Mouse (Mus musculus) monocyte, adult 2 months (primary cell): ENCODE results near the gene Zswim5.

Source experiments
- DNase-seq, 2 experiments: peaks; one replicate each; pipeline ENCODE4 v3.0.0; 2022; ENCODE audit warnings: low spot score in 2 of 2, low read depth in 1 of 2

Zswim5 gene

DNA sequence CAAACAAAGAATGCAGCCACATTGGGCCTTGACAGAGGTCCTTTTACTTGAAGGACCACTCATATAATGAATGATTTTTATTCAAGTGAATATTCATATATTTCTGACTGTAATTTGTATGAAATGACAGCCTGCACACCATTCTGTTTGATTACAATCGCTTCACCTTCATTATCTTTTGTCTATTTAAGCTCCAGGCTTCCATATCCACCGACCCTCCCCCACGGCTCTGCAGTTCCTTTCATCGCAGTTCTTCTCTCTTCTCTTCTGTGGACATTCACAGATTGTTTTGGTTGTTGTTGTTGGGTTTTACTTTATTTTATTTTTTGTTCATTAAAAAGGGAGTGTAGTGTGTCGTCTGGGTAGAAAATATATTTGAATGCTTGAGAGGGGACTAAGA, 34.0 kb downstream of the Zswim5 start:
- DNase-seq: no peak

DNA sequence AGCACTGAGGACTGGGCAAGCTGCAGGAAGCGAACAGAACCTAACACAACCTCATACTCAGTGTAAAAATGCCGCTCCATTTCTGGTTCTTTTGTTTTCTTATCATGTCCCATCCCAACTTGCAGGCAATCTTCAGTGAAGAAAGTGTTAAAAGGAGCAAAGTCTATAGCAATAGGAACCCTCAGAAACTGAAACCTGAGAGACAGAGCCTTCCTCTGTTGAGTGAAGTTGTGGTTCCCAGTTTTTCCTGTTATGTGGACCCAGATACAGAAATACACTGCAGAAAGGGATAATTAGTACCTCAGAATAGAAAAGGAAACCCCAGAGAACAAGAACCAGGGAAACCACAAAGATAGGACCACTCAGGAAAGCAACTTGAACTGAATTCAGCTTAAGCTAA, 36.1 kb downstream of the Zswim5 start:
- no peak for DNase-seq

DNA sequence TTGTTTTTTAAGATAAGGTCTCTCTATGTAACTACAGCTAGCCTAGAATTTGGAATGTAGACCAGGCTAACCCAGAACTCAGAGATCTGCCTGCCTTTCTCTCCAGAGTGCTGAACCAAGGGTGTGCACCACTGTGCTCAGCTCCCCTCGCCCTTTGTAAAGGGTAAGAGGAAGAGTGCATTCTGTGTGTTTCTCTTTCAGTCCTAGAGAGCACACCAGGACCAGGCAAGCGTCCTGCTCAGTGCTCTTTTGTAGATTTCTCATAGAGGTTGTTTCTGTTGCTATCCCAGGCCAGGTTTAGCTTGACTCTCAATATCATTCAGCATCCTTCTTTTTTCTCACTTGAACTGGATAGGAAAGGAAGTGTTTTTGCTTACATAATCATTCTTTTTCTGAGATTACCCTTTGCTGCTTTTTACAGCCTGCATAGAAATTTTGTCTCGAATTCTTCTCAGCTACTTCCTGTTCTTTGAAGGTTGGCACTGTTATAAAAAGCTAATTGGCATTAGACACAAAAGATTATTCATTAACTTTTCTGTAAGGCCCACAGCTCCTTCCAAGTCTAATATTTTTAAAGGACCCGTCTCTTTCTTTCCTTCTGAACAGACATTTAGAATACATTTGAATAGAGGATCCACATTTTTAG, 51.0 kb downstream of the Zswim5 start:
- no peak for DNase-seq

DNA sequence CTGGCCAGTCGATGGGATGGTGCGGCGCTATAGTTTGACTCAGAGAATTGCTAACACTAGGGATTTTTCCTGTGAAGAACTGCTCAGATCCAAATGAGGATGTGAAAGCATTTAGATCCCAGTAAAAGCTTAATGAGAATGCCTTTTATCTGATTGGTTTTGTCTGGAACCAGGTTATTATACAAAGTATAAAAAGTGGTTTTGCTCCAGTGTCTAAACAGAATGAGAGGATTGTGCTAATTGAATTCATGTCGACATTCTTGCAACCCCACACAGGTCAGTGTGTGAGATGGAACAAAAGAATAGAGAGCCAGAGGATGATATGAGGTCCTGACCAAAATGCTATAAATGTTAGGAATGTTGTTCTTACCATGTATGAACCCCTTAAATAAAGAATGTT, 62.4 kb downstream of the Zswim5 start:
- no peak for DNase-seq

DNA sequence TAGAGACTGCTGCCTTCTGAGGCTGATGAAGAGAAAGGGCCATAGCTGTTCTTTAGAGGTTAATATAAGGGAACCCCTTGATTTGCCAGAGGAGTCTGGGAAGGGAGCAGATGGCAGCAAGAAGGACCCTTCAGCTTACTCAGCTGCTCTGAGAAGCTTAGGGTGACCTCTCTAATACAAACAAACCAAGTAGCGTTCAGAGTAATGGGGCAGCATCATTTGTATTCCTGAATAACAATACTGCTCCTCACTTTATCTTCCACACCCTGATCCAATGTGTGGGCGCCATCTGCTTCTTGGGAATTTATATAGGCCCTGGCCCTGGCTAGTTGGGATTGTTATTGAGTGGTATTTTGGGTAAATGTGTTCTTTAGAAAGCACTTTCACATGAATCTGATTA, 65.5 kb downstream of the Zswim5 start:
- no peak for DNase-seq

DNA sequence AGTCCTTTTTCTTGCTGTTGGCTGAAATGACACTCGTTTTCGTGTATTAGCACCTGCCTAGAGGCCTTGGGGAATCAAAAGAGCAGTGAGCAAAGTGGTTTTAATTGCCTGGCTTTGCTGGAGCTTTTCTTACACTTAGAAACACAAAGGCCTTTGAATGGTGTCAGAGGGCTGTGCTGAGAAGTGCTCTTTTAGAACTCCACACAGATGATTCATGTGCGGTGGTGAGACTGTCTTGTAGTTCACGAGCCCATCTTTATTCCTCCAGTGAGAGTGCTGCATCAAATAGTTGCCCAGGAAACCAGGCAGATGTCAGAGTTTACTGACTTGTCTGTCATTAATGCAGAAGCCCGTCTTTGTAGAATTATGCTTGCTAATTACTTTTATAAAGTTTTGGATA, 66.9 kb downstream of the Zswim5 start:
- DNase-seq: no peak

DNA sequence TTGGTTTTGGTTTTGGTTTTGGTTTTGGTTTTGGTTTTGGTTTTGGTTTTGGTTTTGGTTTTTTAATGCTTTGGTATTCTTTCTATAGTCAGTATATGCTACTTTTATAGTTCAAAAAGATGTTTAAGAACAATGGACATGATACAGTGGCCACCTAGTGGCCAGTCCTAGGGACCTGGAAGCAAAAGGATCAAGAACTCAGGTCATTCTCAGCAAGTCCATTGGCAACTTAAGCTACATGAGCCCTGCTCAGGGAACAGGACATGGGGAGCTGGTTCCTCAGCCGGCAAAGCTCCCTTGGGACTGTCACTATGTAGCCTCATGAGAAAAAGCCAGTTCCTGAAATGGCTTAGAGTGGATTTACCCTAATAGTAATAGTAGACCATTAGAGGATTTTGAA, 74.5 kb downstream of the Zswim5 start:
- no peak for DNase-seq

DNA sequence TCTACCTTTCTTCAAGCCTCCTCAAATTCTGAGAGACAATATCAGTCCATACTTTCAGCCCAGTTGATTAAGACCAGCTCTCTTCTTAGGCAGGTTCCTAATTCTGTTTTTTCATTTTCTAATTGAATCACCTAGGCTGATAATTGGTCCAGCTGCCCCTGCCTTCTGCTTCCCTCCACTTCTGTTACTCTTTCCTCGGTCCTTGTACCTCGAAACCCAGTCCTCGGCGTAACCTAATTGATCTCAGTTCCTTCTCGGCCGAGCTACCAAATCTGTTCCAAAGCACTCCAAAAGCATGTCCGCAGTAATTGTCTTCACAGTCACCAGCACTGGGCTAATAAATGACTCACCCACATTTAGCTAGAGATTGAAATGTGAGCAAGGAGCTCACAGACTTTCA, 77.8 kb downstream of the Zswim5 start:
- no peak for DNase-seq

DNA sequence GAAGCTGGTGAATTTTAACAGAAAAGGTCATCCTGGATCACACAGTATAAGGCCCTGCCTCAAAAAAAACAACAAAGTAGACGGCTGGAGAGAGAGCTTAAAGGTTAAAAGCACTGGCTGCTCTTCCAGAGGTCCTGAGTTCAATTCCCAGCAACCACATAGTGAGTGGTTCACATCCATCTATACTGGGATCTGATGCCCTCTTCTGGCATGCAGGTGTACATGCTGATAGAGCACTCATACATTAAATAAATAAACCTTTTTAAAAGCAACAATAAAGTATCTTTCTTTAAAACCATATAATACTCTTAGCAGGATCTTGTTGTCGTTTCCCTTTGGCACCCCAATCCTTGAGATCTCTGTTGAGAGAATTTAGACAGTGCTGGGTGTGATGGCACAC, 99.3 kb downstream of the Zswim5 start:
- DNase-seq: no peak

DNA sequence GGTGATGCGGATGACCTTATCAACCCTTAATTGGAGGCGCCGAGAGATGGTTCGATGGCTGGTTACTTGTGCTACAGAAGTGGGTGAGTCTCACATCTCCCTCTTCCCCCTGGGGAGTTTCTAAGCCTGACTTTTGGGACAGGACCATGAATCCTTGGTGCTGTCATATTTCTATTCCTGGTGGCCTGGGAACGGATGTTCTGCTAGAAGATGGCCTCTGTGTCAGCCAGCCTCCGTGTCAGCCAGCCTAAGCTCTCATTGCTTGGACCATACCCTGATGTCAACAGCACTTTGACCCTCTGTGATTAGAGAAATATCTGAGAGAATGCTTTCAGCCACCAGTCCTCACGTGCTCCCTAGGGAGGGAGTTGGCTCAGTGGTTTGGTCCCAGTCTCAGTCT, 108.5 kb downstream of the Zswim5 start:
- DNase-seq: no peak

DNA sequence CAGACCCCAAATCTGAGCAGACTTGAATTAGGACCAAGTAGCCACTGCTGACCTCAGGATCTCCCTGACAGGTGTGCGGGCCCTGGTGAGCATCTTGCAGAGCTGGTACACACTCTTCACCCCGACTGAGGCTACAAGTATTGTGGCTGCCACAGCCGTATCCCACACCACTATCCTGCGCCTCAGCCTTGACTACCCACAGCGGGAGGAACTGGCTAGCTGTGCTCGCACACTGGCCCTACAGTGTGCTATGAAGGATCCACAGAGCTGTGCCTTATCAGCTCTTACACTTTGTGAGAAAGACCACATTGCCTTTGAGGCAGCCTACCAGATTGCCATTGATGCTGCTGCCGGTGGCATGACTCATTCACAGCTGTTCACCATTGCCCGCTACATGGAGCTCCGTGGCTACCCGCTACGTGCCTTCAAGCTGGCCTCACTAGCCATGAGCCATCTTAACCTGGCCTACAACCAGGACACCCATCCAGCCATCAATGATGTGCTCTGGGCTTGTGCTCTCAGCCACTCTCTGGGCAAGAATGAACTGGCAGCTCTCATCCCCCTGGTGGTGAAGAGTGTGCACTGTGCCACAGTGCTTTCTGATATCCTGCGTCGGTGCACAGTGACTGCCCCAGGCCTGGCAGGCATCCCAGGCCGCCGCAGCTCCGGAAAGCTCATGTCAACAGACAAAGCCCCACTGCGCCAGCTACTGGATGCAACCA, 109.4 kb downstream of the Zswim5 start:
- no peak for DNase-seq

DNA sequence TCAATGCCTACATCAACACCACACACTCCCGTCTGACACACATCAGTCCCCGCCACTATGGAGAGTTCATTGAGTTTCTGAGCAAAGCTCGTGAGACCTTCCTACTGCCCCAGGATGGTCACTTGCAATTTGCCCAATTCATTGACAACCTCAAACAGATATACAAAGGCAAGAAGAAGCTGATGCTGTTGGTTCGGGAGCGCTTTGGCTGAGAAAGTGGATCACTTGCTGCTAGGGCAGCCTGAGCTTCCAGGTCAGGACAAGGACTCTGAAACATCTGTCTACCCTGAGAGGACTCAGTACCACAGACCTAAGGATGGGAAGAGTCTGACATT, 109.9 kb downstream of the Zswim5 start:
- no peak for DNase-seq

DNA sequence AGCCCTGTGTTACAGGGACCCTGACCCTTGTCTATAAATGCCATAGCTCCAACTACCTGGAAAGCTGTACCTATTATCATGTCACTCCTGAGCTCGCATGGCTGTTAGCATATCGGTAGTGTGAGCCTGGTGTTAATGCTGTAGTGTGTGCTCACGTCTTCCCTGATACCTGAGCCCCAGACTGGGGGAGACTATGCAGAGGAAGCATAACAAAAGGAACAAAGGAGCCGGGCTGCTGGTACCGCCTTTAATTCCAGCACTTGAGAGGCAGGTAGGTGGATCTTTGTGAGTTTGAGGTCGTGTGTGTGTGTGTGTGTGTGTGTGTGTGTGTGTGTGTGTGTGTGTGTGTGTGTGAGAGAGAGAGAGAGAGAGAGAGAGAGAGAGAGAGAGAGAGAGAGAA, 112.6 kb downstream of the Zswim5 start:
- DNase-seq: no peak

DNA sequence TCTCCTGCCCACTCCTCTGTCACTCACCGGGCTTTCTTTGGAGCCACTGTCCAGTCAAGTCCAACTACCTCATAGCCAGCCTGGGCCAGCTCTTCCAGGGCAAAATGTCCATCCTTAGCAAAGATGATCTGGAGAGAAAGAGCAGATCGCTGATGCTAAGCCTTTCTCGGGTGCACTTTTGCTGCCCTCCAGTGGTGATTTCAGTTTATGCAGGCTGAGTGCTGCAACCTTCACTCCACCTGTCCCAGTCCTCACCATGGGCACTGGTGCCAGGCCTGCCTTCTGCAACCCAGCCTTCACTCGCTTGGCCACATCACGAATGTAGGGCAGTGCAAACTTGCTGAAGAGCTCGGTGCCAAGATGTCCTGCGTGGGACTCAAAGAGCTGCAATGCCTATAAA, 114.2 kb downstream of the Zswim5 start:
- peak in 1 of 2 experiments; percentile 51 for DNase-seq

DNA sequence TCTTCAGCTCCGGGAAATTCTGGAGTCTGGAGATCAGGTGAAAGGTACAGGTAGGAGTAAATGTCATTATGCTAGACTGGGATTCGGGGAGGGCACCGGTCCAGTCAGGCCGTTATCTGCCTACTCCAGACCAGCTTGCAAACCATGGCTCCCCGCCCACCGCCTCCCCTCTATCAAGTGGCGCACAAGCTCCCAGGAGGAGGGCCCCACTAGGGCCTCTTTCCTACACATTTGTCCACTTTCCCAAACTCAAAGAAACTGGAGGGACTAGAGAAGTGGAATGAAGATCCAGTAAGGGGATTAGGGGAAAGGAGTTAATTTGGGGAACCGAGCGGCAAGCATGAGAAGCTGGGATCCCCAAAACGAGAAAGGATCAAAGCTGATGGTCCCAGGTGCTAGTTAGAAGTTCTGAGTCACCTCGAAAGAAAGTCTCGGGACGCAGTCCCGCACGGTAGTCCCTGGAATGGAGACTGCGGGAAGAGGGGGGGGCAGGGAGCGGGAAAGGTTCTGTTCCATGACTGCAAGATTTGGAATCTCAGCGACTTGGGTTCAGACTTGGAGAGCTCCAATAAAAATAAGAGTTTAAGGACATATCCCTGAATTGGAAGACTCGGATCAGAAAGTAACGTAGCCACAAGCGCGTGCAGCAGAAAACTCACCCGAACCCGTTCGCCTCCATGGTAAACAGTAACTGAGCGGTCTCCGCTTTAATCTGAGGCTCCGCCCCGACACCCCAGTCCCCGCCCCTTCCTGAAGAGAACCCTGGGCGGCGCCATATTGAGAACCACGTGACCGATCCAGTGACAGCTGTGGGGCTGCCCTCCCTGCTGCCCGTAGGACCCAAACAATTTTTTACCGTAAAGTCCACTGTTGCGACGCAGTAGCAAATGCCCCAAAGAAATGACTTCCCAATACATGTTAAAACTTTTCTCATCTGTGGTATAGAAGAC, 116.8 kb downstream of the Zswim5 start, which contains the start of gene Urod:
Gene Urod, minus strand, starts transcription at position 742 of the 950 bp plus-strand sequence.
- peak; percentile 80 to 93 for DNase-seq

DNA sequence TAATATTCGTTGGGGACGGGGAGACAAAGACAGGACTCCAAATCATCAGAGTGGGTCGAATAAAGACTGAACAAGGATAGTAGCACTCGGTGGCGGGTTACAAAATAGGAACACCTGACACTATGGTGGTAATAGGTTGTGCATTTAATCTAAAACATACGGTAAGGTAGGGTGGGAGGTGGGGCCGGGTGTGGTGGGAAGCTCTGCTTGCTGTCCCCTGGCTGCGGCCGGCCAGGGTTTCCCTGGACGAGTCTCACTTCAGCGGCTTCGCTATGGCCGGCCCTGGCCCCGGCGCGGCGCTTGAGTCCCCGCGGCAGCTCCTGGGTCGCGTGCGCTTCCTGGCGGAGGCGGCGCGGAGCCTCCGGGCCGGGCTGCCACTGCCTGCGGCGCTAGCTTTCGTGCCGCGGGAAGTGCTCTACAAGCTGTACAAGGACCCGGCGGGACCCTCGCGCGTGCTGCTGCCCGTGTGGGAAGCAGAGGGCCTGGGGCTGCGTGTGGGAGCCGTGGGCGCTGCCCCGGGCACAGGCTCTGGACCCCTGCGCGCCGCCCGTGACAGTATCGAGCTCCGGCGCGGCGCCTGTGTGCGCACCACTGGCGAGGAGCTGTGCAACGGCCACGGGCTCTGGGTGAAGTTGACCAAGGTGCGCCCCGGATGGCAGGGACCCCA, 118.1 kb downstream of the Zswim5 start, which contains the start of gene Hectd3:
Gene Hectd3, plus strand, starts transcription at position 187 of the 667 bp plus-strand sequence.
- DNase-seq: no peak

DNA sequence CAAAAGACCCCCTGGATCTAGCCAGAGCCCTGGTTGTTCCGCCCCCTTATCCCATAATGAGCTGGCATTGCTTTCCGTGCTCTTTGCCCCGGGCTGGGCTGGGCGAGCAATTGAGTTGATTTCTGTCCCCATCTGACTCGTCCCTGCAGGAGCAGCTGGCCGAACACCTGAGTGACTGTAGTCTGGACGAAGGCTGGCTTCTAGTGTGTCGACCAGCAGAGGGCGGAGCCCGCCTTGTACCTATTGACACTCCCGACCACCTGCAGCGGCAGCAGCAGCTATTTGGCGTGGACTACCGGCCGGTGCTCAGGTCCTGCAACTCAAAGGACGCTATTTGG, 118.6 kb downstream of the Zswim5 start:
- DNase-seq: no peak

DNA sequence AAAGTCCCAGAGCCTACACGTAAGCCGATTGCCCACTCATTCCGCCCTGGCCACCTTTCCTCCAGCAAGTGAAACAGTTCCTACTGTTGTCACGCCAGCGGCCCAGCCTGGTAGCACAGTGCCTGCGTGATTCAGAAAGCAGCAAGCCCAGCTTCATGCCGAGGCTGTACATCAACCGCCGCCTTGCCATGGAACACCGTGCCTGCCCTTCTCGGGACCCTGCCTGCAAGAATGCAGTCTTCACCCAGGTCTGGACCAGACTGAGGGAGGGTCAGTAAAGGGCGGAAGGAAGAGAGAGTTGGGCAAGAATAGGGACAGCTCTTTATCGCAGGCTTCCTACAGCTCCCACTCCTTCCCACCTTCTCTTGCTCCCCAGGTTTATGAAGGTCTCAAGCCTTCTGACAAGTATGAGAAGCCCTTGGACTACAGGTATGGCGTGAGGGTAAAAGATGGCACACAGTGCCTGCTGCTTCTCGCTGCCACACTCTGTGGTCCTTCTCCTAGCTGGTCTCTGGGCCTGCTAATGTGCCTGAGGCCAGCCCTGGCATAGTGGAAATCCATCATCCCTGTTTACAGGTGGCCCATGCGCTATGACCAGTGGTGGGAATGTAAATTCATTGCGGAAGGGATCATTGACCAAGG, 122.5 kb downstream of the Zswim5 start:
- DNase-seq: no peak

DNA sequence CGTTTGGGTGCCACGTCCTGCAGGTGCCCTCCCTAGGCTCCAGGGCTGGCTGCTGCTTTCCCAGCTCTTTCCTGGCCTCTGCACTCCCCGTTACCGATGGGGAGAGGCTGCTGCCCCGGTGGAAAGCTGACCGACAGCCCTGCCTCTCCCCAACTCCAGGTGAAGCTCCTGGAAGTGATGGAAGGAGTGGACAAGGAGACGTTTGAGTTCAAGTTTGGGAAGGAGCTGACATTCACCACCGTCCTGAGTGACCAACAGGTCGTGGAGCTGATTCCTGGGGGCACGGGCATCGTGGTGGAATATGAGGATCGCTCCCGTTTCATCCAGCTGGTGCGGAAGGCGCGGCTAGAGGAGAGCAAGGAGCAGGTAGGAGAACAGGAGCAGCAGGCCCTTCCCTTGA, 124.8 kb downstream of the Zswim5 start:
- no peak for DNase-seq

DNA sequence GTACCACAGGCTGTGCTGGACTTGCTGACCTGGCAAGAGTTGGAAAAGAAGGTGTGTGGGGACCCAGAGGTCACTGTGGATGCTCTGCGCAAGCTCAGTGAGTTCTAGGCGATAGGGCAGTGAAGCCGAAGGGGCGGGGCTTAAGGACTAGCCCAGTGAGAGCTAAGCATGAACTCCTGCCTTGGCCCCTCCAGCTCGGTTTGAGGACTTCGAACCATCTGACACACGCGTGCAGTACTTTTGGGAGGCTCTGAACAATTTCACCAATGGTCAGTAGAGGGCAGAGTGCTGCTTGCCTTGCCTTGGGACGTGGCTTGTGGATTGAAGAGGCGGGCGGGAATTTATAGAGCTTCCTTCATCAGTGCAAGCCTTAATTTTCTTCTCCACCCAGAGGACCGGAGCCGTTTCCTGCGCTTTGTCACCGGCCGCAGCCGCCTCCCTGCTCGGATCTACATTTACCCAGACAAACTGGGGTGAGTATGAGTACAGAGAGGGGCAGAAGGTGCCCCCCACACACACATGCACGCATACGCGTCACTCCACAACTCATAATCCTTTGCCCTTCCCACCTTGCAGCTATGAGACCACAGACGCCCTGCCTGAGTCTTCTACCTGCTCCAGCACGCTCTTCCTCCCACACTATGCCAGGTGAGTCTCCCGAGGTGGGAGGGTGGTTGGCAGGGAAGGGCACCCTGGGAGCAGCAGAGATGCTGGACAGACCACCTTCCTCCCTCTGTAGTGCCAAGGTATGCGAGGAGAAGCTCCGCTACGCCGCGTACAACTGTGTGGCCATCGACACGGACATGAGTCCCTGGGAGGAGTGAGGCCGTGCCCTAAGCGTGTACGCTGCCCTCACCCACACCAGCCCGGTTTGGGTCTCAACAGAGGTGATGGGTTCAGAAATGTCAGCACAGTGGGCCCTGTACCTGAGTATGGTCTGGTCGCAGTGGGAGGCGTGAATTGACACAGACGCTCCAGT, 125.7 kb downstream of the Zswim5 start:
- DNase-seq: no peak
